Mouse (Mus musculus) embryonic facial prominence, embryonic 13.5 days (tissue): ENCODE measurements around the gene Tma16. TPM values are rescaled to one million over a fixed set of nuclear protein-coding genes. Genes with fewer than 3 reads are reported as not detected.

Experiments
- ATAC-seq: fragments of 200-750 bp; cut with Nextera tagmentation; 2 replicates; pipeline ENCODE4 v1.8.0; 2017; ENCODE audit warnings: low read depth; ENCODE audit not compliant: insufficient number of reproducible peaks, insufficient read depth, low FRiP score, low TSS enrichment
- H3K27ac ChIP-seq: fragments of 300-500 bp; sonication (generic); 2 replicates; pipeline ENCODE4 v1.5.1; 2015; ENCODE audit warnings: moderate library complexity, mild to moderate bottlenecking, inconsistent platforms
- H3K27me3 ChIP-seq: fragments of 300-500 bp; sonication (generic); 2 replicates; pipeline ENCODE4 v1.6.1; 2015; ENCODE audit warnings: mild to moderate bottlenecking, inconsistent platforms
- H3K36me3 ChIP-seq: fragments of 300-500 bp; sonication (generic); 2 replicates; pipeline ENCODE4 v1.6.1; 2015; ENCODE audit warnings: mild to moderate bottlenecking, inconsistent platforms
- H3K4me1 ChIP-seq: fragments of 300-500 bp; sonication (generic); 2 replicates; pipeline ENCODE4 v1.6.1; 2015; ENCODE audit warnings: inconsistent platforms
- H3K4me2 ChIP-seq: fragments of 300-500 bp; sonication (generic); 2 replicates; pipeline ENCODE4 v1.6.1; 2015; ENCODE audit warnings: moderate library complexity, mild to moderate bottlenecking, inconsistent platforms
- H3K4me3 ChIP-seq: fragments of 300-500 bp; sonication (generic); 2 replicates; pipeline ENCODE4 v1.5.1; 2015; ENCODE audit warnings: mild to moderate bottlenecking, inconsistent platforms
- H3K9ac ChIP-seq: fragments of 300-500 bp; sonication (generic); 2 replicates; pipeline ENCODE4 v1.6.1; 2015; ENCODE audit warnings: mild to moderate bottlenecking, inconsistent platforms
- H3K9me3 ChIP-seq: fragments of 300-500 bp; sonication (generic); 2 replicates; pipeline ENCODE4 v1.6.1; 2016; ENCODE audit warnings: inconsistent platforms
- WGBS: fragments of 180-500 bp; shearing (Covaris S2); methylation state at CpG from one replicate; pipeline ENCODE4 v1.1.7; 2015; ENCODE audit warnings: mixed read lengths; 5-methylcytosine and 5-hydroxymethylcytosine counted together
- polyA plus RNA-seq: library from polyadenylated mRNA; unstranded; fragments of >200 nt; fragmentation: Nextera tagmentation; extraction: Ambion mirVana; gene quantifications from 2 replicates; pipeline ENCODE4 v1.2.1, GENCODE M21; 2015

Tma16 gene
- polyA plus RNA-seq = 17.0 and 17.7 TPM in 2 replicates

- H3K9ac ChIP-seq = peak within 1 kb of the TSS; percentile 92
- no peaks in the 10 kb centered on the region for H3K9me3 ChIP-seq
- WGBS = under 1% methylated on average over 45 of the region's 45 CpGs
- ATAC-seq = peak; percentile 83
- peaks cover 18% of the 10 kb centered on the region for H3K36me3 ChIP-seq
- H3K4me3 ChIP-seq = peak within 1 kb of the TSS; percentile 92
- no peaks in the 10 kb centered on the region for H3K27me3 ChIP-seq
- H3K4me1 ChIP-seq = no peaks in the 10 kb centered on the region
- H3K27ac ChIP-seq = peak within 1 kb of the TSS; percentile 62; the same call in 1 of the 2 replicates
- peak within 1 kb of the TSS; percentile 71 for H3K4me2 ChIP-seq
Measured at GRCm38 (mm10) chr8:66486084-66486763, at the start of gene Tma16. TSS of gene Tma16 (minus strand) at chr8:66486530.

- no peak overlapping the region for H3K9ac ChIP-seq
- H3K27ac ChIP-seq = no peak overlapping the region
- no peaks in the 10 kb centered on the region for H3K4me1 ChIP-seq
- no peak for ATAC-seq
- H3K9me3 ChIP-seq = no peaks in the 10 kb centered on the region
- H3K36me3 ChIP-seq = no peaks in the 10 kb centered on the region
- H3K4me3 ChIP-seq = no peak overlapping the region
- H3K27me3 ChIP-seq = no peaks in the 10 kb centered on the region
- no peak overlapping the region for H3K4me2 ChIP-seq
Measured at GRCm38 (mm10) chr8:66520576-66520975, 34.2 kb upstream of the Tma16 start.

GRCm38 (mm10) chr8:66519149-66519548, 32.8 kb upstream of the Tma16 start:
- H3K36me3 ChIP-seq = no peaks in the 10 kb centered on the region
- no peak overlapping the region for H3K27ac ChIP-seq
- H3K4me2 ChIP-seq = no peak overlapping the region
- no peaks in the 10 kb centered on the region for H3K9me3 ChIP-seq
- 72% methylated on average over 2 of the region's 2 CpGs for WGBS
- ATAC-seq = no peak
- H3K4me1 ChIP-seq = no peaks in the 10 kb centered on the region
- H3K27me3 ChIP-seq = no peaks in the 10 kb centered on the region
- no peak overlapping the region for H3K4me3 ChIP-seq
- no peak overlapping the region for H3K9ac ChIP-seq

GRCm38 (mm10) chr8:66511537-66511936, 25.2 kb upstream of the Tma16 start, which contains the start of gene Tktl2:
TSS of gene Tktl2 (plus strand) at chr8:66511756.
- Histone ChIP-seq H3K27ac (no peak within 1 kb of the TSS), H3K4me2 (no peak within 1 kb of the TSS), H3K9ac (no peak within 1 kb of the TSS), H3K27me3 (no peaks in the 10 kb centered on the region), H3K9me3 (no peaks in the 10 kb centered on the region), H3K4me1 (no peaks in the 10 kb centered on the region), H3K36me3 (no peaks in the 10 kb centered on the region), H3K4me3 (no peak within 1 kb of the TSS)
- ATAC-seq = no peak
- WGBS = 93% methylated on average over 22 of the region's 22 CpGs

- H3K27me3 ChIP-seq = no peaks in the 10 kb centered on the region
- H3K27ac ChIP-seq = no peak overlapping the region
- H3K36me3 ChIP-seq = no peaks in the 10 kb centered on the region
- H3K4me2 ChIP-seq = no peak overlapping the region
- H3K4me1 ChIP-seq = no peaks in the 10 kb centered on the region
- H3K9ac ChIP-seq = no peak overlapping the region
- 73% methylated on average over 2 of the region's 2 CpGs for WGBS
- no peak overlapping the region for H3K4me3 ChIP-seq
- no peaks in the 10 kb centered on the region for H3K9me3 ChIP-seq
- no peak for ATAC-seq
Measured at GRCm38 (mm10) chr8:66503381-66503780, 17.1 kb upstream of the Tma16 start.

- 43% methylated on average over 4 of the region's 4 CpGs for WGBS
- Histone ChIP-seq H3K9me3 (no peaks in the 10 kb centered on the region), H3K9ac (no peak overlapping the region), H3K4me2 (no peak overlapping the region), H3K4me3 (no peak overlapping the region), H3K27ac (no peak overlapping the region), H3K4me1 (no peaks in the 10 kb centered on the region), H3K36me3 (no peaks in the 10 kb centered on the region), H3K27me3 (peaks cover 4% of the 10 kb centered on the region; the same call in 1 of the 2 replicates)
- ATAC-seq = no peak
Measured at GRCm38 (mm10) chr8:66496998-66497577, 10.8 kb upstream of the Tma16 start.

GRCm38 (mm10) chr8:66495726-66496125, 9.4 kb upstream of the Tma16 start:
- 9% methylated on average over 8 of the region's 8 CpGs for WGBS
- Histone ChIP-seq H3K4me1 (no peaks in the 10 kb centered on the region), H3K27ac (no peak overlapping the region), H3K36me3 (no peaks in the 10 kb centered on the region), H3K9me3 (no peaks in the 10 kb centered on the region), H3K4me3 (no peak overlapping the region), H3K27me3 (peaks cover 4% of the 10 kb centered on the region; the same call in 1 of the 2 replicates), H3K9ac (no peak overlapping the region), H3K4me2 (no peak overlapping the region)
- ATAC-seq = 0 out of 2 replicates have a peak, but pooled peaks have one; percentile 56

- H3K27me3 ChIP-seq = peaks cover 4% of the 10 kb centered on the region; the same call in 1 of the 2 replicates
- 71% methylated on average over 2 of the region's 2 CpGs for WGBS
- no peak overlapping the region for H3K4me3 ChIP-seq
- no peak overlapping the region for H3K9ac ChIP-seq
- H3K9me3 ChIP-seq = no peaks in the 10 kb centered on the region
- no peak overlapping the region for H3K4me2 ChIP-seq
- no peaks in the 10 kb centered on the region for H3K4me1 ChIP-seq
- no peaks in the 10 kb centered on the region for H3K36me3 ChIP-seq
- H3K27ac ChIP-seq = no peak overlapping the region
- ATAC-seq = no peak
Measured at GRCm38 (mm10) chr8:66494496-66494895, 8.2 kb upstream of the Tma16 start.

- 85% methylated on average over 4 of the region's 4 CpGs for WGBS
- Histone ChIP-seq H3K9me3 (no peaks in the 10 kb centered on the region), H3K4me3 (no peak overlapping the region), H3K4me1 (no peaks in the 10 kb centered on the region), H3K27me3 (no peaks in the 10 kb centered on the region), H3K36me3 (no peaks in the 10 kb centered on the region), H3K9ac (no peak overlapping the region), H3K4me2 (no peak overlapping the region), H3K27ac (no peak overlapping the region)
- no peak for ATAC-seq
Measured at GRCm38 (mm10) chr8:66490624-66491023, 4.3 kb upstream of the Tma16 start.

- H3K4me2 ChIP-seq = no peak overlapping the region
- WGBS = 54% methylated on average over 3 of the region's 3 CpGs
- H3K9me3 ChIP-seq = no peaks in the 10 kb centered on the region
- H3K36me3 ChIP-seq = no peaks in the 10 kb centered on the region
- no peak overlapping the region for H3K27ac ChIP-seq
- H3K4me1 ChIP-seq = no peaks in the 10 kb centered on the region
- H3K27me3 ChIP-seq = no peaks in the 10 kb centered on the region
- ATAC-seq = no peak
- no peak overlapping the region for H3K9ac ChIP-seq
- H3K4me3 ChIP-seq = no peak overlapping the region
Measured at GRCm38 (mm10) chr8:66488556-66488955, 2.2 kb upstream of the Tma16 start.

GRCm38 (mm10) chr8:66476880-66477279, 9.4 kb downstream of the Tma16 start:
- Histone ChIP-seq H3K27me3 (no peaks in the 10 kb centered on the region), H3K36me3 (peaks cover 57% of the 10 kb centered on the region), H3K4me3 (no peak overlapping the region), H3K9ac (no peak overlapping the region), H3K4me1 (no peaks in the 10 kb centered on the region), H3K4me2 (no peak overlapping the region), H3K9me3 (no peaks in the 10 kb centered on the region), H3K27ac (no peak overlapping the region)
- no peak for ATAC-seq
- WGBS = 96% methylated on average over 3 of the region's 3 CpGs

GRCm38 (mm10) chr8:66469821-66470220, 16.5 kb downstream of the Tma16 start:
- Histone ChIP-seq H3K4me2 (no peak overlapping the region), H3K36me3 (peaks cover under 1% of the 10 kb centered on the region; the same call in 1 of the 2 replicates), H3K27me3 (no peaks in the 10 kb centered on the region), H3K4me1 (no peaks in the 10 kb centered on the region), H3K9ac (no peak overlapping the region), H3K9me3 (no peaks in the 10 kb centered on the region), H3K27ac (no peak overlapping the region), H3K4me3 (no peak overlapping the region)
- ATAC-seq = no peak
- 85% methylated on average over 3 of the region's 3 CpGs for WGBS
